Comparison of ENCODE assay signal across 15 mouse cellular contexts in genomic region chr5:74297113-74297512, GRCm38 (mm10).
DNase-seq lines count a peak whose midpoint lies in the region; ATAC-seq and TF ChIP-seq lines count a peak whose summit lies in the region.
"Had no signal": no experiment of that assay in that cellular context is flagged by ENCODE, and none has a peak within 500 bp of the region (broad histone marks: within the 10 kb centered on the region; RNA-seq: fewer than 3 reads in every experiment).

No protein-coding gene starts in this region.

- DNase-seq in hindbrain, postnatal 0 days (ENCODE audit: low spot score): no peak
- no peak for DNase-seq in lung, postnatal 14 days
- DNase-seq in G1E (ENCODE audit: low spot score): peak; percentile 5
- DNase-seq in layer of hippocampus, postnatal 36 days: no peak
- DNase-seq in adrenal gland, postnatal 10 days: no peak
- DNase-seq: forebrain, postnatal 0 days; gastrocnemius, postnatal 36 days; heart, postnatal 14 days; kidney, adult 11 months; left cerebral cortex, postnatal 4 days; right cerebral cortex, postnatal 4 days had no signal

- H3K27ac ChIP-seq in hindbrain, postnatal 0 days: no peak overlapping the region
- no peak overlapping the region for H3K27ac ChIP-seq in hindbrain, embryonic 12.5 days
- peak overlapping the region; percentile 86; the same call in 1 of the 2 replicates for H3K27ac ChIP-seq in lung, embryonic 16.5 days (ENCODE audit: low read length)

- peak; percentile 33; the same call in 1 of the 2 replicates for TF ChIP-seq CTCF in hindbrain, postnatal 0 days (IDR thresholded peaks at IDR 0.05; ENCODE audit: low read depth)
- peak; percentile 26; the same call in 1 of the 2 replicates for TF ChIP-seq CTCF in G1E (IDR thresholded peaks at IDR 0.05; ENCODE audit: low read depth, low read length)

- no peak overlapping the region for H3K9ac ChIP-seq in hindbrain, postnatal 0 days (replicated peaks; ENCODE audit: low read length)
- no peak overlapping the region for H3K9ac ChIP-seq in hindbrain, embryonic 12.5 days
- H3K9ac ChIP-seq in lung, embryonic 16.5 days (ENCODE audit: low read length): no peak overlapping the region
- H3K9ac ChIP-seq: forebrain, postnatal 0 days had no signal

- no peaks in the 10 kb centered on the region for H3K9me3 ChIP-seq in hindbrain, postnatal 0 days (ENCODE audit: low read length)
- H3K9me3 ChIP-seq in hindbrain, embryonic 12.5 days (replicated peaks): no peaks in the 10 kb centered on the region
- no peaks in the 10 kb centered on the region for H3K9me3 ChIP-seq in lung, embryonic 16.5 days (ENCODE audit: control insufficient read depth, low read length)
- no peaks in the 10 kb centered on the region for H3K9me3 ChIP-seq in G1E (replicated peaks)
- H3K9me3 ChIP-seq: megakaryocyte, embryonic 14.5 days had no signal

- no peaks in the 10 kb centered on the region for H3K27me3 ChIP-seq in hindbrain, postnatal 0 days (ENCODE audit: insufficient read depth, low read length)
- no peaks in the 10 kb centered on the region for H3K27me3 ChIP-seq in hindbrain, embryonic 12.5 days
- no peaks in the 10 kb centered on the region for H3K27me3 ChIP-seq in lung, embryonic 16.5 days (ENCODE audit: control insufficient read depth, insufficient read depth, low read depth, low read length)
- H3K27me3 ChIP-seq in G1E (ENCODE audit: insufficient read depth, low read length): peaks cover 2% of the 10 kb centered on the region; the same call in 1 of the 2 replicates

- WGBS in hindbrain, postnatal 0 days: 88% methylated on average over 5 of the region's 5 CpGs
- WGBS in hindbrain, embryonic 12.5 days: 83% methylated on average over 5 of the region's 5 CpGs
- WGBS in lung, embryonic 16.5 days: 82% methylated on average over 5 of the region's 5 CpGs

- 0 out of 2 replicates have a peak, but pooled peaks cover 4% of the 10 kb centered on the region for H3K4me1 ChIP-seq in hindbrain, postnatal 0 days (ENCODE audit: insufficient read depth, low read length)
- peaks cover 13% of the 10 kb centered on the region for H3K4me1 ChIP-seq in hindbrain, embryonic 12.5 days
- H3K4me1 ChIP-seq in lung, embryonic 16.5 days (replicated peaks; ENCODE audit: control insufficient read depth, insufficient read depth, low read length): peaks cover 46% of the 10 kb centered on the region
- H3K4me1 ChIP-seq in G1E (ENCODE audit: insufficient read depth, low read depth, low read length): no peaks in the 10 kb centered on the region

- ATAC-seq in hindbrain, postnatal 0 days: no peak
- no peak for ATAC-seq in hindbrain, embryonic 12.5 days (ENCODE audit: low FRiP score)
- ATAC-seq in lung, embryonic 16.5 days (ENCODE audit: low read depth): no peak
- ATAC-seq in G1E (ENCODE audit: extremely low read depth, insufficient number of reproducible peaks, low FRiP score, poor library complexity, severe bottlenecking): no peak; the same call in 1 of the 2 replicates
- ATAC-seq in megakaryocyte, adult 5-6 weeks (ENCODE audit: poor library complexity, severe bottlenecking): peak; percentile 67; the same call in 1 of the 2 replicates
- ATAC-seq: forebrain, postnatal 0 days had no signal

- no peak overlapping the region for H3K4me2 ChIP-seq in hindbrain, postnatal 0 days (ENCODE audit: low read depth, low read length)
- H3K4me2 ChIP-seq in hindbrain, embryonic 12.5 days (replicated peaks): no peak overlapping the region
- no peak overlapping the region for H3K4me2 ChIP-seq in lung, embryonic 16.5 days (ENCODE audit: low read depth, low read length)

- no peaks in the 10 kb centered on the region for H3K36me3 ChIP-seq in hindbrain, postnatal 0 days (ENCODE audit: insufficient read depth, low read length)
- H3K36me3 ChIP-seq in hindbrain, embryonic 12.5 days: no peaks in the 10 kb centered on the region
- no peaks in the 10 kb centered on the region for H3K36me3 ChIP-seq in lung, embryonic 16.5 days (ENCODE audit: control insufficient read depth, insufficient read depth, low read length)
- peaks cover 4% of the 10 kb centered on the region for H3K36me3 ChIP-seq in G1E (replicated peaks)

- H3K4me3 ChIP-seq in hindbrain, postnatal 0 days (ENCODE audit: low read length): no peak overlapping the region
- no peak overlapping the region for H3K4me3 ChIP-seq in hindbrain, embryonic 12.5 days
- H3K4me3 ChIP-seq in lung, embryonic 16.5 days (ENCODE audit: low read length): no peak overlapping the region
- no peak overlapping the region for H3K4me3 ChIP-seq in G1E (ENCODE audit: low read depth, low read length)
- H3K4me3 ChIP-seq: megakaryocyte, embryonic 14.5 days had no signal
